Mouse (Mus musculus): Measurements from ENCODE around the gene Entpd5.

- TF ChIP-seq CTCF (IDR thresholded peaks at IDR 0.05; ENCODE audit: extremely low read depth, insufficient read depth, insufficient read length, insufficient replicate concordance) (no peak), POLR2A (IDR thresholded peaks at IDR 0.05; ENCODE audit: low read depth, low read length) (no peak)
Measured at GRCm38 (mm10) chr12:84451801-84452200, 43.0 kb upstream of the Entpd5 start.
